Mouse (Mus musculus) urinary bladder, adult 18-20 months (tissue): ENCODE measurements around the gene Plcz1.

Experiments used
- DNase-seq, 2 experiments: peaks; one replicate each; pipeline ENCODE4 v3.0.0; 2022; ENCODE audit warnings: low spot score in 2 of 2, mixed read lengths in 2 of 2

Plcz1 gene

GRCm38 (mm10) chr6:140041357-140041756 is at the start of gene Plcz1:
Gene Plcz1, minus strand, starts transcription at chr6:140041457.
- DNase-seq = no peak

- no peak for DNase-seq
These were observed 48.6 kb upstream of the Plcz1 start for GRCm38 (mm10) chr6:140089855-140090254.

GRCm38 (mm10) chr6:140081739-140082138 is 40.5 kb upstream of the Plcz1 start:
- no peak for DNase-seq

GRCm38 (mm10) chr6:140080933-140081332 is 39.7 kb upstream of the Plcz1 start:
- no peak for DNase-seq

- no peak for DNase-seq
These were observed 27.9 kb upstream of the Plcz1 start for GRCm38 (mm10) chr6:140069177-140069576.

- DNase-seq = no peak
These were observed 13.1 kb upstream of the Plcz1 start for GRCm38 (mm10) chr6:140054271-140054928.

- peak in 1 of 2 experiments; percentile 5 for DNase-seq
These were observed 10.2 kb upstream of the Plcz1 start for GRCm38 (mm10) chr6:140051476-140051875.

GRCm38 (mm10) chr6:140040952-140041351 is 305 bp downstream of the Plcz1 start, which contains the start of gene Capza3:
Gene Capza3, plus strand, starts transcription at chr6:140041252.
- no peak for DNase-seq

GRCm38 (mm10) chr6:140024404-140024803 is 16.9 kb downstream of the Plcz1 start:
- DNase-seq = no peak

- no peak for DNase-seq
These were observed 36.1 kb downstream of the Plcz1 start for GRCm38 (mm10) chr6:140005181-140005580.

GRCm38 (mm10) chr6:139989597-139989996 is 51.7 kb downstream of the Plcz1 start:
- DNase-seq = no peak

GRCm38 (mm10) chr6:139989075-139989474 is 52.2 kb downstream of the Plcz1 start:
- no peak for DNase-seq

- no peak for DNase-seq
These were observed 54.7 kb downstream of the Plcz1 start for GRCm38 (mm10) chr6:139986564-139986963.

GRCm38 (mm10) chr6:139984069-139984468 is 57.2 kb downstream of the Plcz1 start:
- no peak for DNase-seq

GRCm38 (mm10) chr6:139981061-139981460 is 60.2 kb downstream of the Plcz1 start:
- DNase-seq = no peak

- DNase-seq = no peak
These were observed 63.1 kb downstream of the Plcz1 start for GRCm38 (mm10) chr6:139978114-139978513.

GRCm38 (mm10) chr6:139974668-139975067 is 66.6 kb downstream of the Plcz1 start:
- DNase-seq = no peak

GRCm38 (mm10) chr6:139971608-139972298 is 69.5 kb downstream of the Plcz1 start:
- DNase-seq = no peak

GRCm38 (mm10) chr6:139966684-139967083 is 74.6 kb downstream of the Plcz1 start:
- no peak for DNase-seq

GRCm38 (mm10) chr6:139964895-139965294 is 76.4 kb downstream of the Plcz1 start:
- DNase-seq = no peak

- DNase-seq = no peak
These were observed 77.5 kb downstream of the Plcz1 start for GRCm38 (mm10) chr6:139963775-139964174.

- DNase-seq = no peak
These were observed 83.6 kb downstream of the Plcz1 start for GRCm38 (mm10) chr6:139957531-139958241.

- DNase-seq = no peak
These were observed 87.7 kb downstream of the Plcz1 start for GRCm38 (mm10) chr6:139953596-139953995.
